8 mouse cellular contexts compared by ENCODE assay signal in the genomic region with DNA sequence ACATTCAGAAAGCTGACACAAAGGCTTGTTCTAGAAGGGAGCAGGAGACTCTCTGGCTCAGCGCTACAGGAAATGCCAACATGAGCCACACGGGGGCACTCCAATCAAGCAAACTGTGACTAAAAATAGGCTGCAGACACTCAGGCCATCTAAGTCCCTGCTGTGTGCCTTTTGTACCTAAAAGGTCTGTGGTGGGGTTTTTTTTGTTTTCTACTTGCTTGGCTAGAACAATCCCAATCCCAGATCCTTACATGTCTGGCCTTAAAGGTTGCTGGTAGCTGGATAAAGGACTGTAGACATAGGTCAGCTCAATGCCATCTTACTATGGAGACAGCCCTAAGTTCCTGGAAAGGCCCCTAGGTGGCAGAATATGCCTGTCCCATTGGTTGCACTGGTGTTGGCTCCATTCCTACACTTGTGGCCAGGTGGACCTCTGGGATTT. TPM values are rescaled to one million over a fixed set of nuclear protein-coding genes. Genes with fewer than 3 reads are reported as not detected.
A peak's percentile ranks its signal among the peaks of the same experiment; 100 is the strongest.
DNase-seq lines count a peak whose midpoint lies in the region; ATAC-seq and TF ChIP-seq lines count a peak whose summit lies in the region.

No protein-coding gene starts in this region.

- intact Hi-C loops in left cerebral cortex, postnatal 4 days (cut with DNase I) = no loop called here

- no peak overlapping the region for H3K4me2 ChIP-seq in intestine, postnatal 0 days (replicated peaks; ENCODE audit: low read depth)
- H3K4me2 ChIP-seq in midbrain, postnatal 0 days (ENCODE audit: low read depth, low read length, poor library complexity, severe bottlenecking) = no peak overlapping the region

- no peak overlapping the region for H3K4me3 ChIP-seq in intestine, postnatal 0 days (ENCODE audit: low read depth, low read length)
- no peak overlapping the region for H3K4me3 ChIP-seq in midbrain, postnatal 0 days (ENCODE audit: low read depth, low read length)

- H3K36me3 ChIP-seq in intestine, postnatal 0 days (ENCODE audit: control insufficient read depth, insufficient read depth) = no peaks in the 10 kb centered on the region
- H3K36me3 ChIP-seq in midbrain, postnatal 0 days (ENCODE audit: insufficient read depth, low read length) = peaks cover 21% of the 10 kb centered on the region

- peak; percentile 80 for ATAC-seq in frontal cortex, adult (ENCODE audit: low TSS enrichment)
- ATAC-seq in intestine, postnatal 0 days = no peak
- ATAC-seq in midbrain, postnatal 0 days (ENCODE audit: low FRiP score) = peak; percentile 82

- no peaks in the 10 kb centered on the region for H3K27me3 ChIP-seq in intestine, postnatal 0 days (replicated peaks; ENCODE audit: control insufficient read depth, insufficient read depth, low read length)
- no peaks in the 10 kb centered on the region for H3K27me3 ChIP-seq in midbrain, postnatal 0 days (ENCODE audit: insufficient read depth, low read length)

- H3K4me1 ChIP-seq in intestine, postnatal 0 days (replicated peaks; ENCODE audit: control insufficient read depth, insufficient read depth, low read length) = no peaks in the 10 kb centered on the region
- H3K4me1 ChIP-seq in midbrain, postnatal 0 days (ENCODE audit: insufficient read depth, low read length) = no peaks in the 10 kb centered on the region

- TF ChIP-seq CTCF in intestine, postnatal 0 days (IDR thresholded peaks at IDR 0.05; ENCODE audit: low read depth) = peak; percentile 75
- peak; percentile 78 for TF ChIP-seq CTCF in midbrain, postnatal 0 days (IDR thresholded peaks at IDR 0.05)

- no peaks in the 10 kb centered on the region for H3K9me3 ChIP-seq in intestine, postnatal 0 days (ENCODE audit: control insufficient read depth)
- no peaks in the 10 kb centered on the region for H3K9me3 ChIP-seq in midbrain, postnatal 0 days (ENCODE audit: low read length)

- DNase-seq in 3134 (ENCODE audit: extremely low read depth, insufficient read length, low spot score) = peak; percentile 39
- peak; percentile 75 for DNase-seq in Muller cell, postnatal 12 days (ENCODE audit: inconsistent ontology term)
- DNase-seq in cerebellum, adult 9-10 months = peak; percentile 95
- DNase-seq in left cerebral cortex, postnatal 4 days = peak; percentile 85
- peak; percentile 91 for DNase-seq in midbrain, postnatal 0 days (ENCODE audit: low spot score)
- DNase-seq in telencephalon, adult 2 months (ENCODE audit: low read depth, low spot score) = peak; percentile 71

- H3K9ac ChIP-seq in intestine, postnatal 0 days (ENCODE audit: low read depth, low read length) = no peak overlapping the region
- H3K9ac ChIP-seq in midbrain, postnatal 0 days (replicated peaks; ENCODE audit: low read length, poor library complexity, severe bottlenecking) = no peak overlapping the region

- H3K27ac ChIP-seq in intestine, postnatal 0 days (ENCODE audit: low read depth, low read length) = no peak overlapping the region
- peak overlapping the region; percentile 40; the same call in 1 of the 2 replicates for H3K27ac ChIP-seq in midbrain, postnatal 0 days (ENCODE audit: low read depth, low read length)

- WGBS in intestine, postnatal 0 days = 0% methylated on average over 2 of the region's 2 CpGs
- WGBS in midbrain, postnatal 0 days = 3% methylated on average over 2 of the region's 2 CpGs

RNA-seq across cellular contexts. Expression of a gene that starts 17.6 kb away (rescaled TPM):
- 4.5 and 4.7 TPM in 2 replicates for polyA plus RNA-seq in intestine, postnatal 0 days (2015; fragmentation: Nextera tagmentation; extraction: Ambion mirVana)
- total RNA-seq in left cerebral cortex, postnatal 4 days (2021) = 100 to 1,000 TPM; 101 to 108 TPM
- total RNA-seq in midbrain, postnatal 0 days (2014; rRNA removed) = 172 and 180 TPM in 2 replicates
- 164 and 167 TPM in 2 replicates for polyA plus RNA-seq in midbrain, postnatal 0 days (2015; fragmentation: Nextera tagmentation; extraction: Ambion mirVana)

Comparison
In these comparisons a context has a peak if more than half of its experiments do, and no peak if none do; other contexts are left out.
1. DNase-seq: peak in every context shown above with its lines; median percentile 95 in cerebellum, adult 9-10 months; 91 in midbrain, postnatal 0 days; 85 in left cerebral cortex, postnatal 4 days; 75 in Muller cell, postnatal 12 days; 71 in telencephalon, adult 2 months; 39 in 3134.